Mouse (Mus musculus) lung, embryonic 15.5 days (tissue): Measurements from ENCODE around the gene Etnk1. TPM values are rescaled to one million over a fixed set of nuclear protein-coding genes. Genes with fewer than 3 reads are reported as not detected.

Experiments
- ATAC-seq: fragments of 200-750 bp; cut with Nextera tagmentation; 2 replicates; pipeline ENCODE4 v1.8.0; 2017; ENCODE audit warnings: moderate number of reproducible peaks, borderline replicate concordance; ENCODE audit not compliant: low FRiP score, low TSS enrichment; ENCODE audit errors: extremely low read depth
- H3K27ac ChIP-seq: fragments of 300-500 bp; sonication (generic); 2 replicates; pipeline ENCODE4 v1.5.1; 2015; ENCODE audit warnings: moderate library complexity, mild to moderate bottlenecking, inconsistent platforms
- H3K27me3 ChIP-seq: fragments of 300-500 bp; sonication (generic); 2 replicates; pipeline ENCODE4 v1.6.1; 2015; ENCODE audit warnings: inconsistent platforms
- H3K36me3 ChIP-seq: fragments of 300-500 bp; sonication (generic); 2 replicates; pipeline ENCODE4 v1.6.1; 2015; ENCODE audit warnings: inconsistent platforms
- H3K4me1 ChIP-seq: fragments of 300-500 bp; sonication (generic); 2 replicates; pipeline ENCODE4 v1.6.1; 2015; ENCODE audit warnings: inconsistent platforms
- H3K4me2 ChIP-seq: fragments of 300-500 bp; sonication (generic); 2 replicates; pipeline ENCODE4 v1.6.1; 2015; ENCODE audit warnings: inconsistent platforms, mild to moderate bottlenecking, moderate library complexity
- H3K4me3 ChIP-seq: fragments of 300-500 bp; sonication (generic); 2 replicates; pipeline ENCODE4 v1.5.1; 2015; ENCODE audit warnings: mild to moderate bottlenecking, inconsistent platforms
- H3K9ac ChIP-seq: fragments of 300-500 bp; sonication (generic); 2 replicates; pipeline ENCODE4 v1.6.1; 2015; ENCODE audit warnings: inconsistent platforms
- H3K9me3 ChIP-seq: fragments of 300-500 bp; sonication (generic); 2 replicates; pipeline ENCODE4 v1.6.1; 2016; ENCODE audit warnings: inconsistent platforms
- WGBS: fragments of 180-500 bp; shearing (Covaris S2); methylation state at CpG from one replicate; pipeline ENCODE4 v1.1.7; 2015; 5-methylcytosine and 5-hydroxymethylcytosine counted together
- polyA plus RNA-seq: library from polyadenylated mRNA; unstranded; fragments of >200 nt; fragmentation: Nextera tagmentation; extraction: Ambion mirVana; gene quantifications from 2 replicates; pipeline ENCODE4 v1.2.1, GENCODE M21; 2015

Etnk1 gene
- polyA plus RNA-seq = 15.8 and 16.1 TPM in 2 replicates

- Histone ChIP-seq H3K4me1 (peaks cover 26% of the 10 kb centered on the region), H3K27me3 (no peaks in the 10 kb centered on the region), H3K36me3 (no peaks in the 10 kb centered on the region), H3K4me2 (peak within 1 kb of the TSS; percentile 95), H3K4me3 (peak within 1 kb of the TSS; percentile 94), H3K9ac (peak within 1 kb of the TSS; percentile 83), H3K27ac (peak within 1 kb of the TSS; percentile 96), H3K9me3 (no peaks in the 10 kb centered on the region)
- WGBS = 1% methylated on average over 81 of the region's 81 CpGs
- ATAC-seq = peak; percentile 96
Observed at GRCm38 (mm10) chr6:143166452-143167357, at the start of gene Etnk1. Gene Etnk1 (plus strand): TSS chr6:143167221.

- WGBS = 82% methylated on average over 6 of the region's 6 CpGs
- no peak overlapping the region for H3K4me2 ChIP-seq
- H3K36me3 ChIP-seq = no peaks in the 10 kb centered on the region
- H3K9me3 ChIP-seq = no peaks in the 10 kb centered on the region
- H3K27me3 ChIP-seq = no peaks in the 10 kb centered on the region
- H3K4me1 ChIP-seq = no peaks in the 10 kb centered on the region
- H3K4me3 ChIP-seq = no peak overlapping the region
- no peak overlapping the region for H3K9ac ChIP-seq
- no peak overlapping the region for H3K27ac ChIP-seq
- no peak for ATAC-seq
Observed at GRCm38 (mm10) chr6:143119325-143119724, 47.7 kb upstream of the Etnk1 start.

GRCm38 (mm10) chr6:143125721-143126120 is 41.3 kb upstream of the Etnk1 start:
- ATAC-seq = no peak
- Histone ChIP-seq H3K4me1 (no peaks in the 10 kb centered on the region), H3K9ac (no peak overlapping the region), H3K27ac (no peak overlapping the region), H3K36me3 (no peaks in the 10 kb centered on the region), H3K9me3 (no peaks in the 10 kb centered on the region), H3K4me2 (no peak overlapping the region), H3K27me3 (no peaks in the 10 kb centered on the region), H3K4me3 (no peak overlapping the region)

- WGBS = 85% methylated on average over 7 of the region's 7 CpGs
- no peaks in the 10 kb centered on the region for H3K36me3 ChIP-seq
- H3K4me2 ChIP-seq = no peak overlapping the region
- no peak overlapping the region for H3K27ac ChIP-seq
- H3K9me3 ChIP-seq = no peaks in the 10 kb centered on the region
- H3K4me1 ChIP-seq = no peaks in the 10 kb centered on the region
- no peak overlapping the region for H3K9ac ChIP-seq
- no peak overlapping the region for H3K4me3 ChIP-seq
- no peak for ATAC-seq
- H3K27me3 ChIP-seq = no peaks in the 10 kb centered on the region
Observed at GRCm38 (mm10) chr6:143129466-143129865, 37.6 kb upstream of the Etnk1 start.

GRCm38 (mm10) chr6:143129952-143130351 is 37.1 kb upstream of the Etnk1 start:
- H3K36me3 ChIP-seq = no peaks in the 10 kb centered on the region
- H3K27me3 ChIP-seq = no peaks in the 10 kb centered on the region
- no peak overlapping the region for H3K4me2 ChIP-seq
- H3K9ac ChIP-seq = no peak overlapping the region
- WGBS = 78% methylated on average over 3 of the region's 3 CpGs
- no peaks in the 10 kb centered on the region for H3K9me3 ChIP-seq
- no peak overlapping the region for H3K4me3 ChIP-seq
- no peak for ATAC-seq
- H3K27ac ChIP-seq = no peak overlapping the region
- no peaks in the 10 kb centered on the region for H3K4me1 ChIP-seq

- Histone ChIP-seq H3K4me1 (no peaks in the 10 kb centered on the region), H3K36me3 (no peaks in the 10 kb centered on the region), H3K4me3 (no peak overlapping the region), H3K27me3 (no peaks in the 10 kb centered on the region), H3K9me3 (no peaks in the 10 kb centered on the region), H3K9ac (no peak overlapping the region), H3K4me2 (no peak overlapping the region), H3K27ac (no peak overlapping the region)
- 70% methylated on average over 4 of the region's 4 CpGs for WGBS
- no peak for ATAC-seq
Observed at GRCm38 (mm10) chr6:143130411-143130810, 36.6 kb upstream of the Etnk1 start.

- Histone ChIP-seq H3K9me3 (no peaks in the 10 kb centered on the region), H3K9ac (no peak overlapping the region), H3K4me2 (no peak overlapping the region), H3K4me1 (no peaks in the 10 kb centered on the region), H3K27me3 (no peaks in the 10 kb centered on the region), H3K4me3 (no peak overlapping the region), H3K36me3 (no peaks in the 10 kb centered on the region), H3K27ac (no peak overlapping the region)
- no peak for ATAC-seq
- 68% methylated on average over 6 of the region's 6 CpGs for WGBS
Observed at GRCm38 (mm10) chr6:143131895-143132652, 34.9 kb upstream of the Etnk1 start.

GRCm38 (mm10) chr6:143133150-143133549 is 33.9 kb upstream of the Etnk1 start:
- H3K27me3 ChIP-seq = no peaks in the 10 kb centered on the region
- H3K9ac ChIP-seq = no peak overlapping the region
- no peak overlapping the region for H3K4me2 ChIP-seq
- ATAC-seq = no peak
- no peaks in the 10 kb centered on the region for H3K4me1 ChIP-seq
- H3K36me3 ChIP-seq = no peaks in the 10 kb centered on the region
- WGBS = 87% methylated on average over 2 of the region's 2 CpGs
- no peak overlapping the region for H3K4me3 ChIP-seq
- H3K27ac ChIP-seq = no peak overlapping the region
- no peaks in the 10 kb centered on the region for H3K9me3 ChIP-seq

- no peaks in the 10 kb centered on the region for H3K36me3 ChIP-seq
- H3K4me1 ChIP-seq = no peaks in the 10 kb centered on the region
- no peak overlapping the region for H3K4me2 ChIP-seq
- H3K9ac ChIP-seq = no peak overlapping the region
- no peak overlapping the region for H3K4me3 ChIP-seq
- H3K27ac ChIP-seq = no peak overlapping the region
- WGBS = 85% methylated on average over 13 of the region's 13 CpGs
- H3K27me3 ChIP-seq = no peaks in the 10 kb centered on the region
- H3K9me3 ChIP-seq = no peaks in the 10 kb centered on the region
- ATAC-seq = no peak
Observed at GRCm38 (mm10) chr6:143135097-143135496, 31.9 kb upstream of the Etnk1 start.

GRCm38 (mm10) chr6:143136688-143137087 is 30.3 kb upstream of the Etnk1 start:
- H3K4me3 ChIP-seq = no peak overlapping the region
- no peaks in the 10 kb centered on the region for H3K4me1 ChIP-seq
- no peak overlapping the region for H3K27ac ChIP-seq
- no peak overlapping the region for H3K9ac ChIP-seq
- H3K36me3 ChIP-seq = no peaks in the 10 kb centered on the region
- no peaks in the 10 kb centered on the region for H3K9me3 ChIP-seq
- 90% methylated on average over 7 of the region's 7 CpGs for whole genome bisulfite sequencing
- no peak overlapping the region for H3K4me2 ChIP-seq
- no peak for ATAC-seq
- H3K27me3 ChIP-seq = no peaks in the 10 kb centered on the region

- H3K36me3 ChIP-seq = no peaks in the 10 kb centered on the region
- no peak overlapping the region for H3K4me2 ChIP-seq
- H3K9ac ChIP-seq = no peak overlapping the region
- no peak overlapping the region for H3K4me3 ChIP-seq
- no peaks in the 10 kb centered on the region for H3K9me3 ChIP-seq
- 47% methylated on average over 5 of the region's 5 CpGs for WGBS
- ATAC-seq = no peak
- H3K4me1 ChIP-seq = no peaks in the 10 kb centered on the region
- no peaks in the 10 kb centered on the region for H3K27me3 ChIP-seq
- H3K27ac ChIP-seq = no peak overlapping the region
Observed at GRCm38 (mm10) chr6:143137341-143137740, 29.7 kb upstream of the Etnk1 start.

GRCm38 (mm10) chr6:143139417-143139816 is 27.6 kb upstream of the Etnk1 start:
- Histone ChIP-seq H3K36me3 (no peaks in the 10 kb centered on the region), H3K4me1 (no peaks in the 10 kb centered on the region), H3K4me2 (no peak overlapping the region), H3K4me3 (no peak overlapping the region), H3K27ac (no peak overlapping the region), H3K27me3 (no peaks in the 10 kb centered on the region), H3K9ac (no peak overlapping the region), H3K9me3 (no peaks in the 10 kb centered on the region)
- no peak for ATAC-seq
- 69% methylated on average over 2 of the region's 2 CpGs for WGBS
